Mouse (Mus musculus) testis, postnatal 14 days (tissue): ENCODE results near the gene Zfp39.
A peak's percentile ranks its signal among the peaks of the same experiment; 100 is the strongest.

Experiments
- DNase-seq: peaks from one replicate; pipeline ENCODE4 v3.0.0; 2021; ENCODE audit warnings: low spot score

The Zfp39 gene

GRCm38 (mm10) chr11:58903511-58904409 lies at the start of gene Zfp39:
Zfp39 (minus strand) TSS chr11:58904225.
- peak; percentile 95 for DNase-seq

GRCm38 (mm10) chr11:58953351-58954169 lies 49.5 kb upstream of the Zfp39 start:
- no peak for DNase-seq

GRCm38 (mm10) chr11:58951210-58951609 lies 47.2 kb upstream of the Zfp39 start:
- no peak for DNase-seq

- DNase-seq = peak; percentile 71
These were observed 45.7 kb upstream of the Zfp39 start for GRCm38 (mm10) chr11:58949480-58950431.

- DNase-seq = peak; percentile 89
These were observed 44.8 kb upstream of the Zfp39 start, which contains the start of gene Hist3h2ba for GRCm38 (mm10) chr11:58948542-58949479. Hist3h2ba (plus strand) TSS chr11:58948920.

GRCm38 (mm10) chr11:58947798-58948528 lies 43.9 kb upstream of the Zfp39 start:
- peak; percentile 60 for DNase-seq

- DNase-seq = no peak
These were observed 43.3 kb upstream of the Zfp39 start for GRCm38 (mm10) chr11:58947306-58947705.

- no peak for DNase-seq
These were observed 40.1 kb upstream of the Zfp39 start for GRCm38 (mm10) chr11:58944136-58944535.

- DNase-seq = no peak
These were observed 35.0 kb upstream of the Zfp39 start for GRCm38 (mm10) chr11:58939088-58939439.

GRCm38 (mm10) chr11:58938322-58939087 lies 34.5 kb upstream of the Zfp39 start, which contains the start of gene Rnf187:
Rnf187 (minus strand) TSS chr11:58938916.
- peak; percentile 93 for DNase-seq

GRCm38 (mm10) chr11:58937909-58938308 lies 33.9 kb upstream of the Zfp39 start:
- DNase-seq = peak; percentile 67

- no peak for DNase-seq
These were observed 27.6 kb upstream of the Zfp39 start for GRCm38 (mm10) chr11:58931576-58931975.

GRCm38 (mm10) chr11:58930254-58930653 lies 26.2 kb upstream of the Zfp39 start:
- no peak for DNase-seq

- DNase-seq = no peak
These were observed 25.6 kb upstream of the Zfp39 start for GRCm38 (mm10) chr11:58929641-58930040.

GRCm38 (mm10) chr11:58929055-58929454 lies 25.0 kb upstream of the Zfp39 start:
- DNase-seq = no peak

GRCm38 (mm10) chr11:58927790-58928651 lies 24.0 kb upstream of the Zfp39 start:
- DNase-seq = peak; percentile 84

GRCm38 (mm10) chr11:58927053-58927452 lies 23.0 kb upstream of the Zfp39 start:
- DNase-seq = no peak

GRCm38 (mm10) chr11:58926651-58927050 lies 22.6 kb upstream of the Zfp39 start:
- no peak for DNase-seq
